Mouse (Mus musculus): ENCODE measurements around the gene Gtf2h2.
"Not testable (repeated sequence)": the region's sequence is repeated elsewhere in the genome, so short reads cannot be mapped to it uniquely, and the experiment has no call there.

The Gtf2h2 gene

GRCm38 (mm10) chr13:100492061-100492787, at the start of gene Gtf2h2:
Gtf2h2 (minus strand) TSS chr13:100492579.
- peak; percentile 69 to 85 for DNase-seq

GRCm38 (mm10) chr13:100536149-100536548, 43.8 kb upstream of the Gtf2h2 start:
- no peak for DNase-seq

GRCm38 (mm10) chr13:100532788-100533365, 40.5 kb upstream of the Gtf2h2 start:
- no peak for DNase-seq

GRCm38 (mm10) chr13:100526649-100527038, 34.3 kb upstream of the Gtf2h2 start:
- no peak for DNase-seq

GRCm38 (mm10) chr13:100525935-100526648, 33.7 kb upstream of the Gtf2h2 start:
- DNase-seq, result no peak

- no peak for DNase-seq
These were observed 32.5 kb upstream of the Gtf2h2 start for GRCm38 (mm10) chr13:100524896-100525295.

- no peak for DNase-seq
These were observed 31.3 kb upstream of the Gtf2h2 start for GRCm38 (mm10) chr13:100523698-100524097.

- no peak for DNase-seq
These were observed 29.6 kb upstream of the Gtf2h2 start for GRCm38 (mm10) chr13:100521724-100522591.

- no peak for DNase-seq
These were observed 26.8 kb upstream of the Gtf2h2 start for GRCm38 (mm10) chr13:100519162-100519561.

GRCm38 (mm10) chr13:100518191-100518590, 25.8 kb upstream of the Gtf2h2 start:
- DNase-seq, result no peak

GRCm38 (mm10) chr13:100517652-100518153, 25.3 kb upstream of the Gtf2h2 start:
- DNase-seq, result no peak

- no peak for DNase-seq
These were observed 24.1 kb upstream of the Gtf2h2 start for GRCm38 (mm10) chr13:100516213-100517105.

GRCm38 (mm10) chr13:100512792-100513191, 20.4 kb upstream of the Gtf2h2 start:
- DNase-seq, result no peak

- DNase-seq, result no peak
These were observed 19.5 kb upstream of the Gtf2h2 start for GRCm38 (mm10) chr13:100511860-100512364.

GRCm38 (mm10) chr13:100511146-100511859, 18.9 kb upstream of the Gtf2h2 start:
- DNase-seq, result no peak

GRCm38 (mm10) chr13:100499625-100500024, 7.2 kb upstream of the Gtf2h2 start:
- DNase-seq, result not testable (repeated sequence)

GRCm38 (mm10) chr13:100495337-100495736, 3.0 kb upstream of the Gtf2h2 start:
- DNase-seq, result no peak

- DNase-seq, result not testable (repeated sequence)
These were observed 2.0 kb upstream of the Gtf2h2 start for GRCm38 (mm10) chr13:100494370-100494769.

GRCm38 (mm10) chr13:100493313-100493712, 934 bp upstream of the Gtf2h2 start:
- DNase-seq, result no peak

GRCm38 (mm10) chr13:100491623-100492022, 756 bp downstream of the Gtf2h2 start:
- DNase-seq, result no peak

- DNase-seq, result no peak
These were observed 2.0 kb downstream of the Gtf2h2 start for GRCm38 (mm10) chr13:100490424-100490823.

All from spleen, adult 18-20 months (tissue).